Mouse (Mus musculus) erythroblast, embryonic 14.5 days (primary cell): Measurements from ENCODE around the gene Sirt4. TPM values are rescaled to one million over a fixed set of nuclear protein-coding genes. Genes with fewer than 3 reads are reported as not detected.
A peak's percentile ranks its signal among the peaks of the same experiment; 100 is the strongest.

ENCODE experiments used
- H3K27me3 ChIP-seq: 2 replicates; pipeline ENCODE4 v1.6.1; 2012; ENCODE audit warnings: inconsistent platforms; ENCODE audit not compliant: control insufficient read depth
- H3K36me3 ChIP-seq: 2 replicates; pipeline ENCODE4 v1.6.1; 2012; ENCODE audit warnings: mild to moderate bottlenecking, inconsistent platforms; ENCODE audit not compliant: control insufficient read depth
- H3K4me1 ChIP-seq: 2 replicates; pipeline ENCODE4 v1.6.1; 2012; ENCODE audit warnings: inconsistent platforms; ENCODE audit not compliant: control insufficient read depth
- H3K4me3 ChIP-seq: replicated peaks from 2 replicates; pipeline ENCODE3; 2012; ENCODE audit warnings: moderate library complexity, mild to moderate bottlenecking, inconsistent platforms
- H3K9me3 ChIP-seq: 2 replicates; pipeline ENCODE4 v1.6.1; 2012; ENCODE audit warnings: low read length, inconsistent platforms, mixed read lengths; ENCODE audit not compliant: control insufficient read depth
- GATA1 ChIP-seq: IDR thresholded peaks from 2 replicates; pipeline ENCODE4 v1.6.1; 2012; ENCODE audit warnings: low read length, inconsistent platforms, mixed read lengths
- TAL1 ChIP-seq: IDR thresholded peaks from 3 replicates; pipeline ENCODE4 v1.6.1; 2012; ENCODE audit warnings: low read length, inconsistent platforms, mixed read lengths
- polyA plus RNA-seq: library from polyadenylated mRNA; stranded (reverse); fragments of >175 nt; gene quantifications from 2 replicates; pipeline ENCODE4 v1.2.3, GENCODE M21; 2012

The Sirt4 gene
- polyA plus RNA-seq, 1 experiment: 0.23 TPM

DNA sequence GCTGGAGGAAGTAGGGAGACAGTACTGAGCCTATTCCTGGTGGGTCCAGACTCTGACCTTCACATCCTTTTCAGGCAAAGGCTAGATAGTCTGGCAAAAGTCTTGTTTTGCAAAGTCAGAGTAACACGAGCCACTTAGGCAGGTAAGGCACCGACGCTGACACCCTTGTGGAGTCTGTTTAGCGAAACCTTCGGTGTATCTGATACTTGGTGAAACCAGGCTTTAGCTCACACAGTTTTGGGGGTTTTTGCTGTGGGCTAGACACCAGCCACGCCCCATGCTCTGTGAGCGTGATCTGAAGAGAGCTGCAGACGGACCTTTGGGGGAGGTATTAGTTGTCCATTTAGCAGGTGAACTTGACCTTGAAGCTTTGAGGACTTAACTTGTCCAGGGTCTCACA is 51.3 kb downstream of the Sirt4 start:
- H3K9me3 ChIP-seq: no peaks in the 10 kb centered on the region; the same call in 1 of the 2 replicates
- no peaks in the 10 kb centered on the region for H3K4me1 ChIP-seq
- no peak overlapping the region for H3K4me3 ChIP-seq
- no peak for TF ChIP-seq TAL1
- TF ChIP-seq GATA1: no peak
- peaks cover 94% of the 10 kb centered on the region for H3K27me3 ChIP-seq
- no peaks in the 10 kb centered on the region for H3K36me3 ChIP-seq

GRCm38 (mm10) chr5:115432395-115432794 is 52.1 kb downstream of the Sirt4 start:
- Histone ChIP-seq H3K27me3 (peaks cover 97% of the 10 kb centered on the region), H3K9me3 (no peaks in the 10 kb centered on the region; the same call in 1 of the 2 replicates), H3K4me3 (no peak overlapping the region), H3K36me3 (no peaks in the 10 kb centered on the region), H3K4me1 (no peaks in the 10 kb centered on the region)
- TF ChIP-seq TAL1 (no peak), GATA1 (no peak)

GRCm38 (mm10) chr5:115431898-115432259 is 52.6 kb downstream of the Sirt4 start:
- TF ChIP-seq GATA1 (no peak), TAL1 (no peak)
- peaks cover 97% of the 10 kb centered on the region for H3K27me3 ChIP-seq
- no peaks in the 10 kb centered on the region for H3K4me1 ChIP-seq
- no peaks in the 10 kb centered on the region for H3K36me3 ChIP-seq
- no peaks in the 10 kb centered on the region; the same call in 1 of the 2 replicates for H3K9me3 ChIP-seq
- H3K4me3 ChIP-seq: no peak overlapping the region

DNA sequence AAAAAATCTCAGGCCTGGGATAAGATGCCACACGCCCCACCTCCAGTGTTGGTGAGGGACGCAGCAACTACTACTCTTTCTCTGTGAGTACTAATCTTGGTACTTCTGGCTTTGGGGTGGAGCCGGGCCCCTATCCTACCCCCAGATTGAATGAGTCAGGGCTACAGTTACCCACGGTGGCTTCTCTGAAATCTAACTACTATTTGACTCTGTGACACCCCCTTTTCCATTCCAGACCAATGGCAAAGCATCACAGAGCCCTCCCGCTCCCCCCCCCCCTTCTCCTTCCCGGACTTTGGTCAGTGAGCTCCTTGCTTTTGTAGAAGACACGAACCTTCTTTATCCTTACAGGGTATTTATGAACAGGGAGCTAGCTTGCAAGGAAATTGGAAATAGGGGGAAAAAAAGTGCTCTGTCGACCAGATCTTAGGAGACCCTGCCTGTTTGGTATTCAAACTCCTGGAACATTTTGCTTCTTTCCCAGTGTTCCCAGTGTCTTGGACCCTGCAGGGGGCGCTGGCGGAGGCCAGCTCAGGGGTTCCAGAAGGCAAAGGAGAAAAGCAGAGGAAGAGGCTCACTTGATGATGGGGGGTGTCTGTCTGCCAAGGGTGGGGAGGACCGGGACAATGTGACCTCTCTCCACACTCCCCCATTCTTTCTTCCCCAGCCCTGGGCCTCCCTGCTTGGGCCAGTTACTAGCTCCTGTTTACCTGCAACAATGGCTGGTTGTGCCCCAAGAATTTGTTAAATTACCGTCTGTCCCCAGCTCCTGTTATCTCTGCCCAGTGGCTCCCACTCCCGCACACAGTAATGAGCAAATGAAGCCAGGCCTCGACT is 53.2 kb downstream of the Sirt4 start:
- H3K9me3 ChIP-seq: no peaks in the 10 kb centered on the region; the same call in 1 of the 2 replicates
- peaks cover 95% of the 10 kb centered on the region for H3K27me3 ChIP-seq
- H3K36me3 ChIP-seq: no peaks in the 10 kb centered on the region
- H3K4me1 ChIP-seq: no peaks in the 10 kb centered on the region
- TF ChIP-seq TAL1: no peak
- H3K4me3 ChIP-seq: no peak overlapping the region

GRCm38 (mm10) chr5:115430187-115430960 is 54.2 kb downstream of the Sirt4 start:
- no peak for TF ChIP-seq GATA1
- no peak for TF ChIP-seq TAL1
- no peaks in the 10 kb centered on the region; the same call in 1 of the 2 replicates for H3K9me3 ChIP-seq
- H3K4me3 ChIP-seq: peak overlapping the region; percentile 24
- no peaks in the 10 kb centered on the region for H3K36me3 ChIP-seq
- no peaks in the 10 kb centered on the region for H3K4me1 ChIP-seq
- peaks cover 86% of the 10 kb centered on the region for H3K27me3 ChIP-seq

GRCm38 (mm10) chr5:115429359-115430186 is 55.0 kb downstream of the Sirt4 start, which contains the start of gene Msi1:
TSS of gene Msi1 (plus strand) at chr5:115429599.
- Histone ChIP-seq H3K4me1 (no peaks in the 10 kb centered on the region), H3K36me3 (no peaks in the 10 kb centered on the region), H3K27me3 (peaks cover 78% of the 10 kb centered on the region), H3K9me3 (no peaks in the 10 kb centered on the region; the same call in 1 of the 2 replicates), H3K4me3 (peak within 1 kb of the TSS; percentile 24)
- no peak for TF ChIP-seq TAL1
- TF ChIP-seq GATA1: no peak

- Histone ChIP-seq H3K4me1 (no peaks in the 10 kb centered on the region), H3K36me3 (no peaks in the 10 kb centered on the region), H3K9me3 (no peaks in the 10 kb centered on the region; the same call in 1 of the 2 replicates), H3K27me3 (peaks cover 71% of the 10 kb centered on the region), H3K4me3 (no peak overlapping the region)
- no peak for TF ChIP-seq GATA1
- no peak for TF ChIP-seq TAL1
Measured at GRCm38 (mm10) chr5:115428831-115429358, 55.6 kb downstream of the Sirt4 start.

Other genes with a start within 250 kb of the Sirt4 start
- gene Pop5, start 248.9 kb downstream of the Sirt4 start, polyA plus RNA-seq: 12.0 and 13.2 TPM in 2 replicates
- gene Rnf10, start 211.8 kb downstream of the Sirt4 start, polyA plus RNA-seq: 97.3 and 107 TPM in 2 replicates
- gene Coq5, start 205.1 kb downstream of the Sirt4 start, polyA plus RNA-seq: 1.6 and 1.9 TPM in 2 replicates
- gene Dynll1, start 183.7 kb downstream of the Sirt4 start, polyA plus RNA-seq: 85.2 and 91.7 TPM in 2 replicates
- gene Srsf9, start 157.5 kb downstream of the Sirt4 start, polyA plus RNA-seq: 5.3 and 5.5 TPM in 2 replicates
- 1.4 and 1.7 TPM in 2 replicates for gene Gatc, start 143.5 kb downstream of the Sirt4 start, polyA plus RNA-seq
- gene Triap1, start 143.5 kb downstream of the Sirt4 start, polyA plus RNA-seq: 0.33 and 0.72 TPM in 2 replicates
- gene Cox6a1, start 135.7 kb downstream of the Sirt4 start, polyA plus RNA-seq: 742 and 772 TPM in 2 replicates
- gene Msi1, start 55.1 kb downstream of the Sirt4 start, polyA plus RNA-seq: 0.14 TPM in 1 of 2 replicates, not detected in the other
- gene Pla2g1b, start 18.5 kb downstream of the Sirt4 start, polyA plus RNA-seq: not detected in 2 replicates
- gene Pxn, start 22.0 kb upstream of the Sirt4 start, polyA plus RNA-seq: 1.6 and 2.0 TPM in 2 replicates
- gene Rplp0, start 74.7 kb upstream of the Sirt4 start, polyA plus RNA-seq: 550 and 832 TPM in 2 replicates
- gene Gcn1l1, start 80.5 kb upstream of the Sirt4 start, polyA plus RNA-seq: 3.0 TPM in 2 replicates
- gene Rab35, start 147.2 kb upstream of the Sirt4 start, polyA plus RNA-seq: 7.6 and 8.7 TPM in 2 replicates
- 0.03 and 0.09 TPM in 2 replicates for gene Bicdl1, start 246.9 kb upstream of the Sirt4 start, polyA plus RNA-seq